Mouse (Mus musculus): ENCODE measurements at regions not wholly inside any gene's neighbourhood (a gene's known extent, or its start where the extent isn't known, plus 50 kb on each side); places are given as distances from the start of the nearest gene placed in this dataset.

GRCm38 (mm10) chr6:120614526-120614925, 51.6 kb upstream of the Cecr2 start:
- in situ Hi-C loops (cut with MboI; ENCODE audit: low pct_ligation_motif_present, low pct_unique_long_range_greater_than_20kb, low sequenced_read_pairs) (no loop called here), dilution Hi-C loops (cut with MboI; ENCODE audit: extremely low pct_ligation_motif_present, extremely low pct_unique_long_range_greater_than_20kb, low sequenced_read_pairs) (no loop called here)
- H3K36me3 ChIP-seq (replicated peaks in 1 of 2; ENCODE audit: control insufficient read depth in 1 of 2, insufficient read depth in 1 of 2, low read length in 1 of 2): no peaks in the 10 kb centered on the region
- peaks cover 12 to 24% of the 10 kb centered on the region in 2 experiments for H3K4me1 ChIP-seq (ENCODE audit: control insufficient read depth in 1 of 2, insufficient read depth in 2 of 2)
- no peak overlapping the region for H3K4me3 ChIP-seq (replicated peaks in 1 of 3; ENCODE audit: low read depth in 2 of 3, low read length in 2 of 3, poor library complexity in 1 of 3)
- no peak overlapping the region for H3K27ac ChIP-seq (ENCODE audit: insufficient read depth, low read depth)
- no peaks in the 10 kb centered on the region for H3K79me2 ChIP-seq (replicated peaks; ENCODE audit: control insufficient read depth, extremely low read depth, insufficient read depth, poor library complexity, severe bottlenecking)
- no peak for DNase-seq (ENCODE audit: extremely low read depth)
- TF ChIP-seq ETS1 (conservative IDR thresholded peaks at IDR 0.05; ENCODE audit: low read depth, low read length) (no peak), RCOR1 (conservative IDR thresholded peaks at IDR 0.05; ENCODE audit: low read depth, low read length) (no peak), MAZ (IDR thresholded peaks at IDR 0.05; ENCODE audit: low read depth, low read length) (no peak), CHD1 (IDR thresholded peaks at IDR 0.05; ENCODE audit: low read depth, low read length) (no peak), MAFK (IDR thresholded peaks at IDR 0.05; ENCODE audit: insufficient replicate concordance, low read length) (no peak), RAD21 (IDR thresholded peaks at IDR 0.05; ENCODE audit: low read depth, low read length) (no peak)
- no peaks in the 10 kb centered on the region for H3K27me3 ChIP-seq (replicated peaks)
- H3K9ac ChIP-seq (ENCODE audit: insufficient read depth, low read depth): no peak overlapping the region
- no peaks in the 10 kb centered on the region for H3K9me3 ChIP-seq (replicated peaks; ENCODE audit: low read length)
- no peak overlapping the region for H3K4me2 ChIP-seq (ENCODE audit: insufficient read depth, low read depth, poor library complexity, severe bottlenecking)

GRCm38 (mm10) chr6:120612346-120612745, 53.8 kb upstream of the Cecr2 start:
- Histone ChIP-seq H3K4me3 (replicated peaks in 1 of 3; ENCODE audit: low read depth in 2 of 3, low read length in 2 of 3, poor library complexity in 1 of 3) (no peak overlapping the region), H3K27me3 (replicated peaks) (no peaks in the 10 kb centered on the region), H3K36me3 (replicated peaks in 1 of 2; ENCODE audit: control insufficient read depth in 1 of 2, insufficient read depth in 1 of 2, low read length in 1 of 2) (no peaks in the 10 kb centered on the region), H3K27ac (ENCODE audit: insufficient read depth, low read depth) (no peak overlapping the region), H3K4me1 (ENCODE audit: control insufficient read depth in 1 of 2, insufficient read depth in 2 of 2) (peaks cover 3% of the 10 kb centered on the region in 2 experiments; a peak in 1 of 4 replicates), H3K9ac (ENCODE audit: insufficient read depth, low read depth) (no peak overlapping the region), H3K79me2 (replicated peaks; ENCODE audit: control insufficient read depth, extremely low read depth, insufficient read depth, poor library complexity, severe bottlenecking) (no peaks in the 10 kb centered on the region), H3K9me3 (replicated peaks; ENCODE audit: low read length) (no peaks in the 10 kb centered on the region), H3K4me2 (ENCODE audit: insufficient read depth, low read depth, poor library complexity, severe bottlenecking) (no peak overlapping the region)
- DNase-seq (ENCODE audit: extremely low read depth): no peak
- in situ Hi-C loops (cut with MboI; ENCODE audit: low pct_ligation_motif_present, low pct_unique_long_range_greater_than_20kb, low sequenced_read_pairs): no loop called here
- no peak for TF ChIP-seq ZKSCAN1 (IDR thresholded peaks at IDR 0.05; ENCODE audit: borderline replicate concordance, low read depth, low read length)
- no peak for TF ChIP-seq ZNF384 (IDR thresholded peaks at IDR 0.05; ENCODE audit: low read depth, low read length)
- dilution Hi-C loops (cut with MboI; ENCODE audit: extremely low pct_ligation_motif_present, extremely low pct_unique_long_range_greater_than_20kb, low sequenced_read_pairs): no loop called here

- dilution Hi-C loops (cut with MboI; ENCODE audit: extremely low pct_ligation_motif_present, extremely low pct_unique_long_range_greater_than_20kb, low sequenced_read_pairs) (no loop called here), in situ Hi-C loops (cut with MboI; ENCODE audit: low pct_ligation_motif_present, low pct_unique_long_range_greater_than_20kb, low sequenced_read_pairs) (no loop called here)
- TF ChIP-seq SMC3 (IDR thresholded peaks at IDR 0.05; ENCODE audit: low read depth, low read length) (peak; percentile 5; the same call in 1 of the 2 replicates), SIN3A (IDR thresholded peaks at IDR 0.05; ENCODE audit: low read length) (no peak), ZNF384 (IDR thresholded peaks at IDR 0.05; ENCODE audit: low read depth, low read length) (peak; percentile 73), CTCF (conservative IDR thresholded peaks at IDR 0.05 in 1 of 2, IDR thresholded peaks at IDR 0.05 in 1 of 2; ENCODE audit: low read depth in 2 of 2, low read length in 2 of 2) (peak in 1 of 2 experiments; percentile 13; a peak in 1 of 4 replicates)
- Histone ChIP-seq H3K4me3 (replicated peaks in 1 of 3; ENCODE audit: low read depth in 2 of 3, low read length in 2 of 3, poor library complexity in 1 of 3) (no peak overlapping the region), H3K27me3 (replicated peaks) (no peaks in the 10 kb centered on the region), H3K36me3 (replicated peaks in 1 of 2; ENCODE audit: control insufficient read depth in 1 of 2, insufficient read depth in 1 of 2, low read length in 1 of 2) (no peaks in the 10 kb centered on the region), H3K79me2 (replicated peaks; ENCODE audit: control insufficient read depth, extremely low read depth, insufficient read depth, poor library complexity, severe bottlenecking) (no peaks in the 10 kb centered on the region), H3K9me3 (replicated peaks; ENCODE audit: low read length) (no peaks in the 10 kb centered on the region), H3K27ac (ENCODE audit: insufficient read depth, low read depth) (no peak overlapping the region), H3K4me2 (ENCODE audit: insufficient read depth, low read depth, poor library complexity, severe bottlenecking) (no peak overlapping the region), H3K4me1 (ENCODE audit: control insufficient read depth in 1 of 2, insufficient read depth in 2 of 2) (peaks cover 3% of the 10 kb centered on the region in 2 experiments; a peak in 1 of 4 replicates), H3K9ac (ENCODE audit: insufficient read depth, low read depth) (no peak overlapping the region)
- no peak for DNase-seq (ENCODE audit: extremely low read depth)
Measured at GRCm38 (mm10) chr6:120609858-120610257, 56.3 kb upstream of the Cecr2 start.

Measured in CH12.LX (cell line).